Comparison of ENCODE assay signal across 27 mouse cellular contexts in genomic region chr8:47821843-47822242, GRCm38 (mm10). TPM values are rescaled to one million over a fixed set of nuclear protein-coding genes. Genes with fewer than 3 reads are reported as not detected.
A peak's percentile ranks its signal among the peaks of the same experiment; 100 is the strongest.
DNase-seq lines count a peak whose midpoint lies in the region; ATAC-seq and TF ChIP-seq lines count a peak whose summit lies in the region.
"Had no signal": no experiment of that assay in that cellular context is flagged by ENCODE, and none has a peak within 500 bp of the region (broad histone marks: within the 10 kb centered on the region; RNA-seq: fewer than 3 reads in every experiment).

Gene Cldn24, plus strand, starts transcription at chr8:47822143.

- H3K27ac ChIP-seq in forebrain, embryonic 10.5 days = 0 out of 2 replicates have a peak within 1 kb of the TSS, but pooled peaks have one; percentile 45
- H3K27ac ChIP-seq in forebrain, embryonic 14.5 days (ENCODE audit: low read depth, low read length) = no peak within 1 kb of the TSS
- H3K27ac ChIP-seq in hindbrain, embryonic 10.5 days = peak within 1 kb of the TSS; percentile 24
- H3K27ac ChIP-seq in hindbrain, embryonic 13.5 days = no peak within 1 kb of the TSS
- no peak within 1 kb of the TSS for H3K27ac ChIP-seq in testis, adult 2 months (ENCODE audit: control insufficient read depth, insufficient read depth, low read depth, low read length)
- H3K27ac ChIP-seq: forebrain, embryonic 12.5 days; heart, embryonic 13.5 days; hindbrain, embryonic 12.5 days; intestine, embryonic 15.5 days had no signal

- TF ChIP-seq POLR2A in testis, adult 2 months (IDR thresholded peaks at IDR 0.05; ENCODE audit: control insufficient read depth, low read depth, low read length) = no peak

- H3K4me2 ChIP-seq in forebrain, embryonic 14.5 days (ENCODE audit: low read length) = no peak within 1 kb of the TSS
- no peak within 1 kb of the TSS for H3K4me2 ChIP-seq in hindbrain, embryonic 13.5 days
- H3K4me2 ChIP-seq: forebrain, embryonic 12.5 days; heart, embryonic 13.5 days; hindbrain, embryonic 12.5 days; intestine, embryonic 15.5 days had no signal

- H3K4me3 ChIP-seq in forebrain, embryonic 10.5 days = no peak within 1 kb of the TSS
- no peak within 1 kb of the TSS for H3K4me3 ChIP-seq in forebrain, embryonic 14.5 days (ENCODE audit: low read depth, low read length)
- H3K4me3 ChIP-seq in hindbrain, embryonic 10.5 days = no peak within 1 kb of the TSS
- H3K4me3 ChIP-seq in hindbrain, embryonic 13.5 days = no peak within 1 kb of the TSS
- peak within 1 kb of the TSS; percentile 88 for H3K4me3 ChIP-seq in testis, adult 2 months (ENCODE audit: control insufficient read depth, low read depth, low read length)
- H3K4me3 ChIP-seq: forebrain, embryonic 12.5 days; gastrocnemius, adult 2 months; heart, embryonic 13.5 days; hindbrain, embryonic 12.5 days; intestine, embryonic 15.5 days had no signal

- no peak for ATAC-seq in forebrain, embryonic 14.5 days
- no peak for ATAC-seq in hindbrain, embryonic 13.5 days (ENCODE audit: low FRiP score)
- ATAC-seq: forebrain, postnatal 0 days; hindbrain, embryonic 16.5 days; intestine, embryonic 15.5 days had no signal

- H3K9me3 ChIP-seq in forebrain, embryonic 10.5 days = peaks cover 5% of the 10 kb centered on the region; the same call in 1 of the 2 replicates
- no peaks in the 10 kb centered on the region for H3K9me3 ChIP-seq in forebrain, embryonic 14.5 days (replicated peaks; ENCODE audit: control insufficient read depth, low read length)
- no peaks in the 10 kb centered on the region for H3K9me3 ChIP-seq in hindbrain, embryonic 10.5 days
- no peaks in the 10 kb centered on the region for H3K9me3 ChIP-seq in hindbrain, embryonic 13.5 days
- H3K9me3 ChIP-seq: forebrain, embryonic 12.5 days; heart, embryonic 13.5 days; hindbrain, embryonic 12.5 days; intestine, embryonic 15.5 days had no signal

- H3K9ac ChIP-seq in forebrain, embryonic 14.5 days (ENCODE audit: low read length) = no peak within 1 kb of the TSS
- no peak within 1 kb of the TSS for H3K9ac ChIP-seq in hindbrain, embryonic 13.5 days
- H3K9ac ChIP-seq: forebrain, embryonic 12.5 days; forebrain, postnatal 0 days; heart, embryonic 13.5 days; hindbrain, embryonic 12.5 days; intestine, embryonic 15.5 days had no signal

- 87% methylated on average over 6 of the region's 6 CpGs for WGBS in forebrain, embryonic 10.5 days
- WGBS in forebrain, embryonic 14.5 days = 79% methylated on average over 6 of the region's 6 CpGs
- WGBS in hindbrain, embryonic 10.5 days = 84% methylated on average over 6 of the region's 6 CpGs
- 88% methylated on average over 6 of the region's 6 CpGs for WGBS in hindbrain, embryonic 13.5 days

- no peaks in the 10 kb centered on the region for H3K27me3 ChIP-seq in forebrain, embryonic 10.5 days (ENCODE audit: poor library complexity, severe bottlenecking)
- no peaks in the 10 kb centered on the region for H3K27me3 ChIP-seq in forebrain, embryonic 14.5 days (replicated peaks; ENCODE audit: control insufficient read depth, insufficient read depth, low read length)
- H3K27me3 ChIP-seq in hindbrain, embryonic 10.5 days (ENCODE audit: insufficient read depth, poor library complexity, severe bottlenecking) = no peaks in the 10 kb centered on the region
- H3K27me3 ChIP-seq in hindbrain, embryonic 13.5 days = no peaks in the 10 kb centered on the region
- no peaks in the 10 kb centered on the region for H3K27me3 ChIP-seq in testis, adult 2 months (ENCODE audit: control insufficient read depth, insufficient read depth, low read length)
- H3K27me3 ChIP-seq: forebrain, embryonic 12.5 days; heart, embryonic 13.5 days; hindbrain, embryonic 12.5 days; intestine, embryonic 15.5 days had no signal

- peaks cover 31% of the 10 kb centered on the region for H3K4me1 ChIP-seq in forebrain, embryonic 10.5 days
- H3K4me1 ChIP-seq in forebrain, embryonic 14.5 days (ENCODE audit: control insufficient read depth, insufficient read depth, low read length) = no peaks in the 10 kb centered on the region
- H3K4me1 ChIP-seq in hindbrain, embryonic 10.5 days (replicated peaks) = peaks cover 16% of the 10 kb centered on the region
- no peaks in the 10 kb centered on the region; the same call in 1 of the 2 replicates for H3K4me1 ChIP-seq in hindbrain, embryonic 13.5 days (replicated peaks)
- no peaks in the 10 kb centered on the region for H3K4me1 ChIP-seq in testis, adult 2 months (ENCODE audit: control insufficient read depth, insufficient read depth, low read length)

- no peaks in the 10 kb centered on the region for H3K36me3 ChIP-seq in forebrain, embryonic 10.5 days (replicated peaks)
- no peaks in the 10 kb centered on the region for H3K36me3 ChIP-seq in forebrain, embryonic 14.5 days (ENCODE audit: control insufficient read depth, insufficient read depth, low read length)
- H3K36me3 ChIP-seq in hindbrain, embryonic 10.5 days = no peaks in the 10 kb centered on the region
- no peaks in the 10 kb centered on the region for H3K36me3 ChIP-seq in hindbrain, embryonic 13.5 days
- H3K36me3 ChIP-seq in testis, adult 2 months (ENCODE audit: control insufficient read depth, insufficient read depth, low read length) = no peaks in the 10 kb centered on the region
- H3K36me3 ChIP-seq: forebrain, embryonic 12.5 days; heart, embryonic 13.5 days; hindbrain, embryonic 12.5 days; intestine, embryonic 15.5 days had no signal

- TF ChIP-seq CTCF in testis, adult 2 months (IDR thresholded peaks at IDR 0.05; ENCODE audit: control insufficient read depth, insufficient read depth, insufficient replicate concordance, low read depth, low read length) = no peak

- DNase-seq in forebrain, embryonic 10.5 days (ENCODE audit: extremely low spot score, low spot score) = no peak
- DNase-seq in forebrain, embryonic 14.5 days (ENCODE audit: low spot score) = no peak
- no peak for DNase-seq in hindbrain, embryonic 10.5 days (ENCODE audit: low spot score)
- no peak for DNase-seq in testis, postnatal 14 days (ENCODE audit: low spot score)
- DNase-seq: adrenal gland, adult 2 months; adrenal gland, postnatal 14 days; B cell, adult 2 months; cerebellum, adult 11 months; cerebellum, adult 2 months; cerebellum, adult 9-11 months; cerebellum, postnatal 25 days; forebrain, postnatal 0 days; gastrocnemius, adult 2 months; gastrocnemius, postnatal 14 days; heart, adult 18-20 months; heart, postnatal 14 days; heart, postnatal 4 days had no signal

RNA-seq across cellular contexts. Expression of gene Cldn24, which starts in this region (rescaled TPM):
- not detected in 2 replicates for polyA plus RNA-seq in forebrain, embryonic 10.5 days (2016; fragmentation: Nextera tagmentation; extraction: Ambion mirVana)
- not detected in 2 replicates for polyA plus RNA-seq in forebrain, embryonic 14.5 days (2014; fragmentation: Nextera tagmentation; extraction: Ambion mirVana)
- polyA plus RNA-seq in hindbrain, embryonic 10.5 days (2016; fragmentation: Nextera tagmentation; extraction: Ambion mirVana) = 0.39 TPM in 1 of 2 replicates, not detected in the other
- polyA plus RNA-seq in hindbrain, embryonic 13.5 days (2015; fragmentation: Nextera tagmentation; extraction: Ambion mirVana) = not detected in 2 replicates
- polyA plus RNA-seq in testis, adult 2 months (2012; rRNA removed) = 0.52 and 0.59 TPM in 2 replicates
- polyA plus RNA-seq: adrenal gland, adult 2 months; cerebellum, adult 2 months; embryonic facial prominence, embryonic 14.5 days; forebrain, embryonic 12.5 days; forebrain, postnatal 0 days; frontal cortex, adult 2 months; heart, embryonic 13.5 days; heart, embryonic 16.5 days; hindbrain, embryonic 16.5 days; intestine, embryonic 15.5 days had no signal

Comparison
In these comparisons a context has a peak if more than half of its experiments do, and no peak if none do; other contexts are left out.
1. H3K27ac ChIP-seq: peak in forebrain, embryonic 10.5 days (single experiment) and hindbrain, embryonic 10.5 days (single experiment); none in forebrain, embryonic 14.5 days (single experiment), hindbrain, embryonic 13.5 days (single experiment) and testis, adult 2 months (single experiment).